Mouse (Mus musculus) cerebellum, adult 2 months (tissue): ENCODE results near the gene Dtx1.

Source experiments
- CTCF ChIP-seq: fragments of 200-500 bp; IDR thresholded peaks from 2 replicates; pipeline ENCODE4 v1.5.1; 2011; ENCODE audit warnings: low read depth, mild to moderate bottlenecking, control low read depth, low read length, moderate library complexity, borderline replicate concordance; ENCODE audit not compliant: insufficient read depth
- POLR2A ChIP-seq: fragments of 200-500 bp; IDR thresholded peaks from 2 replicates; pipeline ENCODE4 v1.6.1; 2011; ENCODE audit warnings: low read length, control low read depth, borderline replicate concordance; ENCODE audit not compliant: insufficient read depth

- TF ChIP-seq CTCF (no peak), POLR2A (no peak)
Measured at GRCm38 (mm10) chr5:120685678-120686077, 26.0 kb downstream of the Dtx1 start.
